Comparison of ENCODE assay signal across 18 mouse cellular contexts in genomic region chr4:114643679-114644208, GRCm38 (mm10).
DNase-seq lines count a peak whose midpoint lies in the region; ATAC-seq lines count a peak whose summit lies in the region.
"Had no signal": no experiment of that assay in that cellular context is flagged by ENCODE, and none has a peak within 500 bp of the region (broad histone marks: within the 10 kb centered on the region; RNA-seq: fewer than 3 reads in every experiment).

No protein-coding gene starts in this region.

- no peak for ATAC-seq in intestine, embryonic 15.5 days
- ATAC-seq in intestine, embryonic 16.5 days: no peak
- no peak for ATAC-seq in lung, embryonic 15.5 days (ENCODE audit: borderline replicate concordance, extremely low read depth, low FRiP score, low TSS enrichment)
- no peak for ATAC-seq in hindbrain, embryonic 15.5 days (ENCODE audit: low FRiP score, low read depth)
- no peak for ATAC-seq in neural tube, embryonic 12.5 days (ENCODE audit: low FRiP score, low read depth)
- ATAC-seq in forebrain, embryonic 11.5 days (replicated peaks; ENCODE audit: low FRiP score): no peak
- ATAC-seq: forebrain, postnatal 0 days; liver, embryonic 12.5 days had no signal

- DNase-seq in lung, adult 18-20 months: no peak
- no peak for DNase-seq in cerebellum, adult 9-11 months
- no peak for DNase-seq in forebrain, embryonic 11.5 days (ENCODE audit: low spot score)
- DNase-seq: adrenal gland, postnatal 36 days; B cell, adult 2 months; cerebellum, adult 18-20 months; forebrain, postnatal 0 days; heart, postnatal 10 days; midbrain, embryonic 14.5 days; right cerebral cortex, adult 18-20 months; thymus, postnatal 25 days had no signal

- H3K9me3 ChIP-seq in intestine, embryonic 15.5 days: no peaks in the 10 kb centered on the region
- no peaks in the 10 kb centered on the region for H3K9me3 ChIP-seq in intestine, embryonic 16.5 days (ENCODE audit: control insufficient read depth, low read length)
- no peaks in the 10 kb centered on the region for H3K9me3 ChIP-seq in lung, embryonic 15.5 days
- H3K9me3 ChIP-seq in hindbrain, embryonic 15.5 days: no peaks in the 10 kb centered on the region
- H3K9me3 ChIP-seq in neural tube, embryonic 12.5 days: no peaks in the 10 kb centered on the region
- no peaks in the 10 kb centered on the region for H3K9me3 ChIP-seq in forebrain, embryonic 11.5 days (ENCODE audit: control insufficient read depth, low read length)
- H3K9me3 ChIP-seq: limb, embryonic 12.5 days; liver, embryonic 12.5 days had no signal

- peak overlapping the region; percentile 18 for H3K4me2 ChIP-seq in intestine, embryonic 15.5 days (replicated peaks)
- H3K4me2 ChIP-seq in intestine, embryonic 16.5 days (ENCODE audit: low read depth, low read length): no peak overlapping the region
- H3K4me2 ChIP-seq in lung, embryonic 15.5 days: peak overlapping the region; percentile 27; the same call in 1 of the 2 replicates
- peak overlapping the region; percentile 25; the same call in 1 of the 2 replicates for H3K4me2 ChIP-seq in hindbrain, embryonic 15.5 days
- peak overlapping the region; percentile 32; the same call in 1 of the 2 replicates for H3K4me2 ChIP-seq in neural tube, embryonic 12.5 days (replicated peaks)
- H3K4me2 ChIP-seq in forebrain, embryonic 11.5 days (ENCODE audit: low read depth, low read length, severe bottlenecking): no peak overlapping the region
- H3K4me2 ChIP-seq: limb, embryonic 12.5 days; liver, embryonic 12.5 days had no signal

- H3K36me3 ChIP-seq in intestine, embryonic 15.5 days: no peaks in the 10 kb centered on the region
- H3K36me3 ChIP-seq in intestine, embryonic 16.5 days (ENCODE audit: control insufficient read depth, insufficient read depth, low read length): no peaks in the 10 kb centered on the region
- H3K36me3 ChIP-seq in lung, embryonic 15.5 days: no peaks in the 10 kb centered on the region
- H3K36me3 ChIP-seq in hindbrain, embryonic 15.5 days: no peaks in the 10 kb centered on the region
- H3K36me3 ChIP-seq in neural tube, embryonic 12.5 days: no peaks in the 10 kb centered on the region
- no peaks in the 10 kb centered on the region for H3K36me3 ChIP-seq in forebrain, embryonic 11.5 days (ENCODE audit: control insufficient read depth, insufficient read depth, low read length)
- H3K36me3 ChIP-seq: limb, embryonic 12.5 days; liver, embryonic 12.5 days had no signal

- H3K4me3 ChIP-seq in intestine, embryonic 15.5 days (replicated peaks): no peak overlapping the region
- no peak overlapping the region for H3K4me3 ChIP-seq in intestine, embryonic 16.5 days (ENCODE audit: low read length)
- H3K4me3 ChIP-seq in lung, embryonic 15.5 days: no peak overlapping the region
- H3K4me3 ChIP-seq in hindbrain, embryonic 15.5 days: no peak overlapping the region
- H3K4me3 ChIP-seq in neural tube, embryonic 12.5 days: no peak overlapping the region
- no peak overlapping the region for H3K4me3 ChIP-seq in forebrain, embryonic 11.5 days (ENCODE audit: low read depth, low read length)
- H3K4me3 ChIP-seq: limb, embryonic 12.5 days; liver, embryonic 12.5 days had no signal

- H3K9ac ChIP-seq in intestine, embryonic 15.5 days: no peak overlapping the region
- no peak overlapping the region for H3K9ac ChIP-seq in intestine, embryonic 16.5 days (ENCODE audit: low read depth, low read length)
- H3K9ac ChIP-seq in lung, embryonic 15.5 days: no peak overlapping the region
- no peak overlapping the region for H3K9ac ChIP-seq in hindbrain, embryonic 15.5 days
- H3K9ac ChIP-seq in neural tube, embryonic 12.5 days: no peak overlapping the region
- no peak overlapping the region for H3K9ac ChIP-seq in forebrain, embryonic 11.5 days (ENCODE audit: low read length)
- H3K9ac ChIP-seq: forebrain, postnatal 0 days; limb, embryonic 12.5 days; liver, embryonic 12.5 days had no signal

- WGBS in intestine, embryonic 15.5 days: 24% methylated on average over 20 of the region's 20 CpGs
- 23% methylated on average over 20 of the region's 20 CpGs for WGBS in intestine, embryonic 16.5 days
- WGBS in lung, embryonic 15.5 days: 22% methylated on average over 20 of the region's 20 CpGs
- 34% methylated on average over 20 of the region's 20 CpGs for WGBS in hindbrain, embryonic 15.5 days
- 17% methylated on average over 20 of the region's 20 CpGs for WGBS in neural tube, embryonic 12.5 days
- 91% methylated on average over 20 of the region's 20 CpGs for WGBS in forebrain, embryonic 11.5 days

- H3K4me1 ChIP-seq in intestine, embryonic 15.5 days (replicated peaks): peaks cover 5% of the 10 kb centered on the region; the same call in 1 of the 2 replicates
- peaks cover 8% of the 10 kb centered on the region; the same call in 1 of the 2 replicates for H3K4me1 ChIP-seq in intestine, embryonic 16.5 days (ENCODE audit: control insufficient read depth, insufficient read depth, low read length)
- peaks cover 21% of the 10 kb centered on the region for H3K4me1 ChIP-seq in lung, embryonic 15.5 days
- H3K4me1 ChIP-seq in hindbrain, embryonic 15.5 days (replicated peaks): peaks cover 4% of the 10 kb centered on the region
- peaks cover 13% of the 10 kb centered on the region for H3K4me1 ChIP-seq in neural tube, embryonic 12.5 days
- no peaks in the 10 kb centered on the region for H3K4me1 ChIP-seq in forebrain, embryonic 11.5 days (replicated peaks; ENCODE audit: control insufficient read depth, insufficient read depth, low read length)

- 0 out of 2 replicates have a peak overlapping the region, but pooled peaks have one; percentile 6 for H3K27ac ChIP-seq in intestine, embryonic 15.5 days
- no peak overlapping the region for H3K27ac ChIP-seq in intestine, embryonic 16.5 days (ENCODE audit: low read length)
- no peak overlapping the region for H3K27ac ChIP-seq in lung, embryonic 15.5 days
- H3K27ac ChIP-seq in hindbrain, embryonic 15.5 days (replicated peaks): no peak overlapping the region
- H3K27ac ChIP-seq in neural tube, embryonic 12.5 days: no peak overlapping the region
- H3K27ac ChIP-seq in forebrain, embryonic 11.5 days (ENCODE audit: low read depth, low read length): no peak overlapping the region
- H3K27ac ChIP-seq: limb, embryonic 12.5 days; liver, embryonic 12.5 days had no signal

- peaks cover under 1% of the 10 kb centered on the region; the same call in 1 of the 2 replicates for H3K27me3 ChIP-seq in intestine, embryonic 15.5 days (replicated peaks)
- no peaks in the 10 kb centered on the region; the same call in 1 of the 2 replicates for H3K27me3 ChIP-seq in intestine, embryonic 16.5 days (replicated peaks; ENCODE audit: control insufficient read depth, insufficient read depth, low read length)
- peaks cover 19% of the 10 kb centered on the region; the same call in 1 of the 2 replicates for H3K27me3 ChIP-seq in lung, embryonic 15.5 days
- peaks cover 16% of the 10 kb centered on the region; the same call in 1 of the 2 replicates for H3K27me3 ChIP-seq in hindbrain, embryonic 15.5 days
- peaks cover 14% of the 10 kb centered on the region for H3K27me3 ChIP-seq in neural tube, embryonic 12.5 days (replicated peaks)
- H3K27me3 ChIP-seq in forebrain, embryonic 11.5 days (ENCODE audit: control insufficient read depth, insufficient read depth, low read length): peaks cover 7% of the 10 kb centered on the region

Comparison
In these comparisons a context has a peak if more than half of its experiments do, and no peak if none do; other contexts are left out.
1. H3K4me2 ChIP-seq: peak in intestine, embryonic 15.5 days (single experiment), lung, embryonic 15.5 days (single experiment), hindbrain, embryonic 15.5 days (single experiment) and neural tube, embryonic 12.5 days (single experiment); none in intestine, embryonic 16.5 days (single experiment) and forebrain, embryonic 11.5 days (single experiment).